ENCODE assay signal across 18 mouse cellular contexts in the genomic region with DNA sequence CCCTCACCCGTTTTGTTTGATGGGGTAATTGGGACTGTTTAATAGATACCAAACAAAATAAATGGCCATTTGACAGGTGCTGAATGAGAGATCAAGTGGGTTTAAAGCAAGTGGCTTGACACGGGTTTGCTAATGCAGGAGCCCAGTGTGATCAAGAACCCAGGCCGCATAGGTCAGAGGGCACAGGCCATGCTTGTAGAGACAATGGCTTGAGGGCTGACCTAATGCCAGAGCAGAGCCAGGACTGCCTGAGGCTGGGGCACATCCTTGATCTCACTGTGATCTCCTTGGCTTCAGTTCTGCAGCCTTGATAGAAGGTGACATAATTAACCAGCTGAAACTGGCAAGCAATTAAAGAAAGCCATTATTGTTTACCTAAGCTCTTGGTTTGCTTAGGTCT.
"Had no signal": no experiment of that assay in that cellular context is flagged by ENCODE, and none has a peak within 500 bp of the region (broad histone marks: within the 10 kb centered on the region; RNA-seq: fewer than 3 reads in every experiment).

No protein-coding gene starts in this region.

- H3K27ac ChIP-seq: intestine, embryonic 15.5 days; limb, embryonic 12.5 days; limb, embryonic 15.5 days; liver, embryonic 14.5 days; macrophage; stomach, postnatal 0 days had no signal

- H3K9me3 ChIP-seq: intestine, embryonic 15.5 days; limb, embryonic 12.5 days; limb, embryonic 15.5 days had no signal

- H3K27me3 ChIP-seq: intestine, embryonic 15.5 days; limb, embryonic 12.5 days; limb, embryonic 15.5 days had no signal

- H3K4me2 ChIP-seq: intestine, embryonic 15.5 days; limb, embryonic 12.5 days; limb, embryonic 15.5 days; liver, embryonic 11.5 days; lung, embryonic 14.5 days had no signal

- H3K4me1 ChIP-seq: intestine, embryonic 15.5 days; limb, embryonic 15.5 days had no signal

- ATAC-seq: intestine, embryonic 15.5 days; liver, postnatal 0 days; lung, postnatal 0 days had no signal

- DNase-seq: kidney, adult 11 months; kidney, adult 8-10 months; kidney, postnatal 14 days; kidney, postnatal 4 days; left cerebral cortex, postnatal 4 days; liver, postnatal 0 days; lung, embryonic 14.5 days; thymus, adult 2 months; thymus, postnatal 14 days; thymus, postnatal 4 days had no signal

- H3K4me3 ChIP-seq: intestine, embryonic 15.5 days; limb, embryonic 12.5 days; limb, embryonic 15.5 days had no signal

- H3K36me3 ChIP-seq: intestine, embryonic 15.5 days; limb, embryonic 12.5 days; limb, embryonic 15.5 days had no signal

- H3K9ac ChIP-seq: intestine, embryonic 15.5 days; limb, embryonic 12.5 days; limb, embryonic 15.5 days; liver, embryonic 14.5 days; liver, postnatal 0 days; lung, embryonic 14.5 days had no signal
